Mouse (Mus musculus): ENCODE measurements around the gene Nol4l.

GRCm38 (mm10) chr2:153425124-153425844 is 104.5 kb downstream of the Nol4l start:
- no peak for TF ChIP-seq GATA1 (IDR thresholded peaks at IDR 0.05; ENCODE audit: low read length)
- no peak for TF ChIP-seq TAL1 (IDR thresholded peaks at IDR 0.05; ENCODE audit: low read length)
